Mouse (Mus musculus): ENCODE results near the gene Spock2.

GRCm38 (mm10) chr10:60125529-60126327 is 19.7 kb downstream of the Spock2 start:
- TF ChIP-seq POLR2A (IDR thresholded peaks at IDR 0.05; ENCODE audit: insufficient read length, low read depth) (no peak), POLR2AphosphoS2 (IDR thresholded peaks at IDR 0.05; ENCODE audit: insufficient read length, low read depth) (no peak), CEBPB (IDR thresholded peaks at IDR 0.05; ENCODE audit: insufficient read depth, poor library complexity, severe bottlenecking) (no peak), MAX (IDR thresholded peaks at IDR 0.05; ENCODE audit: low read depth) (no peak), E2F4 (IDR thresholded peaks at IDR 0.05; ENCODE audit: insufficient read depth) (no peak), USF1 (IDR thresholded peaks at IDR 0.05; ENCODE audit: low read depth) (no peak), MYOG (IDR thresholded peaks at IDR 0.05; ENCODE audit: control insufficient read depth in 1 of 3, insufficient read depth in 1 of 3, insufficient read length in 2 of 3, low read depth in 2 of 3) (no peak), REST (IDR thresholded peaks at IDR 0.05; ENCODE audit: insufficient read depth, insufficient read length) (no peak), TCF12 (IDR thresholded peaks at IDR 0.05; ENCODE audit: insufficient read depth, poor library complexity, severe bottlenecking) (no peak), MYOD1 (IDR thresholded peaks at IDR 0.05; ENCODE audit: control insufficient read depth in 1 of 3, insufficient read length in 2 of 3, low read depth in 2 of 3) (no peak)
